Comparison of ENCODE assay signal across 28 mouse cellular contexts in the genomic region with DNA sequence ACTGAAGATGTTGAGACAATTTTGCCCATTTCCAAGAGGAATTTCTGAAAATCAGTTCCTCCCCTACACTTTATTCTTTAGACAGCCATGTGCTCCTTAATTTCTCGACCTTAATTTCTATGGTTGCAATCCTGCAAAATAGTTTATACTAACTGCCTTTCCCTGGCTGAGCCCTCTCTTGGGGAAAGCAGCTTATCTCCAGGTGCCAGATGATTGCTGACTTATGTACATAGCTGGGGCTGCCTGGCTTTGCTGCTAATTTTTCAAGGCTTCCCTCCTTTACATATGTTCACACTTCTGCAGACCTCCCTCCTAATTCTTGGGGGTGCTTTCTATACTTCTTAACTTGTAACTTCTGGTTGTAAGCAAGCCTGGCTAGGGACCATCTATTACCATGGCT. TPM values are rescaled to one million over a fixed set of nuclear protein-coding genes. Genes with fewer than 3 reads are reported as not detected.
"Had no signal": no experiment of that assay in that cellular context is flagged by ENCODE, and none has a peak within 500 bp of the region (broad histone marks: within the 10 kb centered on the region; RNA-seq: fewer than 3 reads in every experiment).

No protein-coding gene starts in this region.

- H3K4me1 ChIP-seq: liver, embryonic 13.5 days; megakaryocyte, embryonic 14.5 days; midbrain, embryonic 10.5 days; midbrain, embryonic 13.5 days had no signal

- H3K9me3 ChIP-seq: liver, embryonic 13.5 days; megakaryocyte, embryonic 14.5 days; midbrain, embryonic 10.5 days; midbrain, embryonic 13.5 days had no signal

- H3K4me2 ChIP-seq: liver, embryonic 13.5 days; midbrain, embryonic 13.5 days had no signal

- H3K9ac ChIP-seq: liver, embryonic 13.5 days; midbrain, embryonic 13.5 days had no signal

- DNase-seq: kidney, adult 2 months; kidney, postnatal 25 days; layer of hippocampus, adult 9-11 months; liver, embryonic 13.5 days; lung, adult 2 months; lung, postnatal 14 days; right cerebral cortex, postnatal 4 days; spleen, adult 18-20 months; thymus, adult 18-20 months; thymus, postnatal 36 days had no signal

- ATAC-seq: inflammation-experienced regulatory T-cells, adult 6 months; midbrain, embryonic 13.5 days; midbrain, embryonic 16.5 days had no signal

- H3K36me3 ChIP-seq: liver, embryonic 13.5 days; midbrain, embryonic 10.5 days; midbrain, embryonic 13.5 days had no signal

- H3K27ac ChIP-seq: kidney, postnatal 0 days; layer of hippocampus, adult 2 months; left cerebral cortex, adult 2 months; liver, embryonic 13.5 days; macrophage; midbrain, embryonic 10.5 days; midbrain, embryonic 13.5 days had no signal

- H3K27me3 ChIP-seq: liver, embryonic 13.5 days; megakaryocyte, embryonic 14.5 days; midbrain, embryonic 13.5 days had no signal

- H3K4me3 ChIP-seq: layer of hippocampus, adult 2 months; left cerebral cortex, adult 2 months; liver, embryonic 13.5 days; megakaryocyte, embryonic 14.5 days; midbrain, embryonic 10.5 days; midbrain, embryonic 13.5 days; myocyte had no signal

RNA-seq across cellular contexts. Expression of a gene that starts 12.7 kb away (rescaled TPM):
- polyA plus RNA-seq: inflammation-experienced regulatory T-cells, adult 6 months; kidney, embryonic 14.5 days; large intestine, adult 2 months; limb, embryonic 11.5 days; limb, embryonic 14.5 days; lung, embryonic 16.5 days; midbrain, embryonic 13.5 days; midbrain, embryonic 16.5 days; myocyte; neural tube, embryonic 11.5 days; neural tube, embryonic 14.5 days; urinary bladder, adult 2 months had no signal

RNA-seq across cellular contexts. Expression of a gene that starts 26.3 kb away (rescaled TPM):
- polyA plus RNA-seq: limb, embryonic 11.5 days; midbrain, embryonic 10.5 days; midbrain, embryonic 13.5 days; midbrain, embryonic 16.5 days; myocyte; neural tube, embryonic 11.5 days had no signal

RNA-seq across cellular contexts. Expression of a gene that starts 59.1 kb away (rescaled TPM):
- polyA plus RNA-seq: inflammation-experienced regulatory T-cells, adult 6 months; kidney, adult 2 months; kidney, embryonic 14.5 days; kidney, postnatal 0 days; large intestine, adult 2 months; limb, embryonic 11.5 days; limb, embryonic 14.5 days; macrophage; midbrain, embryonic 10.5 days; midbrain, embryonic 16.5 days; myocyte; neural tube, embryonic 11.5 days; neural tube, embryonic 14.5 days; urinary bladder, adult 2 months had no signal
